Mouse (Mus musculus) E14TG2a.4 (cell line): ENCODE results near the gene Cdkn2aipnl.

ENCODE experiments used
- H3K27me3 ChIP-seq: 2 replicates; pipeline ENCODE4 v1.6.1; 2014; ENCODE audit warnings: low read length, control low read depth; ENCODE audit not compliant: insufficient read depth
- H3K36me3 ChIP-seq: 2 replicates; pipeline ENCODE4 v1.6.1; 2014; ENCODE audit warnings: low read length, control low read depth; ENCODE audit not compliant: insufficient read depth
- H3K4me1 ChIP-seq: replicated peaks from 2 replicates; pipeline ENCODE4 v1.6.1; 2014; ENCODE audit warnings: low read depth, low read length, control low read depth
- H3K4me3 ChIP-seq: replicated peaks from 2 replicates; pipeline ENCODE4 v1.5.1; 2014; ENCODE audit warnings: mild to moderate bottlenecking, low read length
- H3K9me3 ChIP-seq: 2 replicates; pipeline ENCODE4 v1.6.1; 2014; ENCODE audit warnings: low read length, control low read depth
- CTCF ChIP-seq: conservative IDR thresholded peaks from 2 replicates; pipeline ENCODE4 v1.5.1; 2014; ENCODE audit warnings: low read length
- NANOG ChIP-seq: IDR thresholded peaks from 2 replicates; pipeline ENCODE4 v1.6.1; 2014; ENCODE audit warnings: borderline replicate concordance, low read length, mixed read lengths
- POU5F1 ChIP-seq: IDR thresholded peaks from 2 replicates; pipeline ENCODE4 v1.6.1; 2014; ENCODE audit warnings: low read length, borderline replicate concordance

Cdkn2aipnl gene

GRCm38 (mm10) chr11:51971644-51972043 lies 4.2 kb downstream of the Cdkn2aipnl start:
- TF ChIP-seq NANOG (no peak), POU5F1 (no peak), CTCF (no peak)
- Histone ChIP-seq H3K4me1 (peaks cover 48% of the 10 kb centered on the region), H3K4me3 (no peak overlapping the region), H3K27me3 (no peaks in the 10 kb centered on the region), H3K9me3 (no peaks in the 10 kb centered on the region), H3K36me3 (peaks cover 79% of the 10 kb centered on the region)

- Histone ChIP-seq H3K27me3 (no peaks in the 10 kb centered on the region), H3K9me3 (no peaks in the 10 kb centered on the region), H3K4me3 (peak overlapping the region; percentile 99), H3K36me3 (peaks cover 43% of the 10 kb centered on the region), H3K4me1 (peaks cover 69% of the 10 kb centered on the region)
- TF ChIP-seq CTCF (no peak), POU5F1 (no peak), NANOG (no peak)
Measured at GRCm38 (mm10) chr11:51999611-52000289, 32.3 kb downstream of the Cdkn2aipnl start.

- Histone ChIP-seq H3K4me1 (peaks cover 68% of the 10 kb centered on the region), H3K4me3 (peak within 1 kb of the TSS; percentile 99), H3K9me3 (no peaks in the 10 kb centered on the region), H3K27me3 (no peaks in the 10 kb centered on the region), H3K36me3 (peaks cover 36% of the 10 kb centered on the region)
- TF ChIP-seq POU5F1 (no peak), NANOG (no peak), CTCF (no peak)
Measured at GRCm38 (mm10) chr11:52000290-52000962, 33.0 kb downstream of the Cdkn2aipnl start, which contains the start of gene Ube2b. Ube2b (minus strand) TSS chr11:52000762.

- H3K9me3 ChIP-seq: no peaks in the 10 kb centered on the region
- TF ChIP-seq NANOG: no peak
- TF ChIP-seq CTCF: no peak
- TF ChIP-seq POU5F1: no peak
- no peaks in the 10 kb centered on the region for H3K27me3 ChIP-seq
- peak overlapping the region; percentile 99 for H3K4me3 ChIP-seq
- peaks cover 27% of the 10 kb centered on the region for H3K36me3 ChIP-seq
- H3K4me1 ChIP-seq: peaks cover 72% of the 10 kb centered on the region
Measured at GRCm38 (mm10) chr11:52001341-52001740, 33.9 kb downstream of the Cdkn2aipnl start.

- H3K9me3 ChIP-seq: no peaks in the 10 kb centered on the region
- peak overlapping the region; percentile 99 for H3K4me3 ChIP-seq
- H3K4me1 ChIP-seq: peaks cover 70% of the 10 kb centered on the region
- H3K27me3 ChIP-seq: no peaks in the 10 kb centered on the region
- peaks cover 22% of the 10 kb centered on the region for H3K36me3 ChIP-seq
- TF ChIP-seq NANOG (no peak), CTCF (no peak), POU5F1 (no peak)
Measured at GRCm38 (mm10) chr11:52001861-52002260, 34.4 kb downstream of the Cdkn2aipnl start.

GRCm38 (mm10) chr11:52002842-52003504 lies 35.5 kb downstream of the Cdkn2aipnl start:
- TF ChIP-seq NANOG: no peak
- TF ChIP-seq POU5F1: no peak
- TF ChIP-seq CTCF: peak; percentile 9; the same call in 1 of the 2 replicates
- no peaks in the 10 kb centered on the region for H3K9me3 ChIP-seq

GRCm38 (mm10) chr11:52003505-52003771 lies 36.0 kb downstream of the Cdkn2aipnl start:
- Histone ChIP-seq H3K9me3 (no peaks in the 10 kb centered on the region), H3K4me1 (peaks cover 63% of the 10 kb centered on the region), H3K4me3 (peak overlapping the region; percentile 91), H3K27me3 (no peaks in the 10 kb centered on the region), H3K36me3 (peaks cover 6% of the 10 kb centered on the region)
- no peak for TF ChIP-seq CTCF
- TF ChIP-seq POU5F1: no peak
- no peak for TF ChIP-seq NANOG

More at GRCm38 (mm10) chr11:52002842-52003504, 35.5 kb downstream of the Cdkn2aipnl start:
- H3K27me3 ChIP-seq: no peaks in the 10 kb centered on the region
- peaks cover 63% of the 10 kb centered on the region for H3K4me1 ChIP-seq
- peak overlapping the region; percentile 91 for H3K4me3 ChIP-seq
- H3K36me3 ChIP-seq: peaks cover 10% of the 10 kb centered on the region

GRCm38 (mm10) chr11:52003772-52004528 lies 36.5 kb downstream of the Cdkn2aipnl start, which contains the start of gene Cdkl3:
Cdkl3 (plus strand) TSS chr11:52004221.
- TF ChIP-seq POU5F1 (no peak), CTCF (no peak), NANOG (no peak)
- Histone ChIP-seq H3K36me3 (peaks cover 1% of the 10 kb centered on the region; the same call in 1 of the 2 replicates), H3K4me1 (peaks cover 61% of the 10 kb centered on the region), H3K27me3 (no peaks in the 10 kb centered on the region), H3K9me3 (no peaks in the 10 kb centered on the region), H3K4me3 (peak within 1 kb of the TSS; percentile 91)
